Mouse (Mus musculus) neural tube, embryonic 11.5 days (tissue): ENCODE measurements around the gene Fzd9. TPM values are rescaled to one million over a fixed set of nuclear protein-coding genes. Genes with fewer than 3 reads are reported as not detected.
A peak's percentile ranks its signal among the peaks of the same experiment; 100 is the strongest.

Experiments used
- ATAC-seq: fragments of 200-750 bp; cut with Nextera tagmentation; 2 replicates; pipeline ENCODE4 v1.8.0; 2017; ENCODE audit warnings: moderate number of reproducible peaks, mild to moderate bottlenecking, moderate TSS enrichment, moderate library complexity; ENCODE audit not compliant: insufficient read depth, low FRiP score, low TSS enrichment
- DNase-seq: peaks from one replicate; pipeline ENCODE4 v3.0.0-alpha.2; 2015; ENCODE audit warnings: low spot score
- H3K27ac ChIP-seq: fragments of 300-500 bp; sonication (generic); 2 replicates; pipeline ENCODE4 v1.5.1; 2014; ENCODE audit warnings: low read depth, mild to moderate bottlenecking, low read length
- H3K27me3 ChIP-seq: fragments of 300-500 bp; sonication (generic); 2 replicates; pipeline ENCODE4 v1.6.1; 2014; ENCODE audit warnings: mild to moderate bottlenecking, low read length, mixed read lengths; ENCODE audit not compliant: control insufficient read depth, insufficient read depth
- H3K36me3 ChIP-seq: fragments of 300-500 bp; sonication (generic); 2 replicates; pipeline ENCODE4 v1.6.1; 2014; ENCODE audit warnings: mild to moderate bottlenecking, low read length, moderate library complexity, mixed read lengths; ENCODE audit not compliant: control insufficient read depth, insufficient read depth
- H3K4me1 ChIP-seq: fragments of 300-500 bp; sonication (generic); 2 replicates; pipeline ENCODE4 v1.6.1; 2014; ENCODE audit warnings: low read length, mixed read lengths; ENCODE audit not compliant: control insufficient read depth, insufficient read depth
- H3K4me2 ChIP-seq: fragments of 300-500 bp; sonication (generic); 2 replicates; pipeline ENCODE4 v1.6.1; 2014; ENCODE audit warnings: low read depth, mild to moderate bottlenecking, moderate library complexity
- H3K4me3 ChIP-seq: fragments of 300-500 bp; sonication (generic); 2 replicates; pipeline ENCODE4 v1.5.1; 2014; ENCODE audit warnings: low read depth, low read length
- H3K9ac ChIP-seq: fragments of 300-500 bp; sonication (generic); 2 replicates; pipeline ENCODE4 v1.6.1; 2014; ENCODE audit warnings: mild to moderate bottlenecking, low read length
- H3K9me3 ChIP-seq: fragments of 300-500 bp; sonication (generic); 2 replicates; pipeline ENCODE4 v1.6.1; 2016; ENCODE audit warnings: low read length; ENCODE audit not compliant: control insufficient read depth
- WGBS: fragments of 180-500 bp; shearing (Covaris S2); extraction: QIAGEN DNeasy Blood & Tissue Kit; methylation state at CpG from one replicate; pipeline ENCODE4 v1.1.7; 2014; 5-methylcytosine and 5-hydroxymethylcytosine counted together
- polyA plus RNA-seq: library from polyadenylated mRNA; unstranded; fragments of >200 nt; fragmentation: Nextera tagmentation; extraction: Ambion mirVana; gene quantifications from 2 replicates; pipeline ENCODE4 v1.2.1, GENCODE M21; 2014

The Fzd9 gene
- polyA plus RNA-seq, 1 experiment from 2014 or later = 9.5 TPM

DNA sequence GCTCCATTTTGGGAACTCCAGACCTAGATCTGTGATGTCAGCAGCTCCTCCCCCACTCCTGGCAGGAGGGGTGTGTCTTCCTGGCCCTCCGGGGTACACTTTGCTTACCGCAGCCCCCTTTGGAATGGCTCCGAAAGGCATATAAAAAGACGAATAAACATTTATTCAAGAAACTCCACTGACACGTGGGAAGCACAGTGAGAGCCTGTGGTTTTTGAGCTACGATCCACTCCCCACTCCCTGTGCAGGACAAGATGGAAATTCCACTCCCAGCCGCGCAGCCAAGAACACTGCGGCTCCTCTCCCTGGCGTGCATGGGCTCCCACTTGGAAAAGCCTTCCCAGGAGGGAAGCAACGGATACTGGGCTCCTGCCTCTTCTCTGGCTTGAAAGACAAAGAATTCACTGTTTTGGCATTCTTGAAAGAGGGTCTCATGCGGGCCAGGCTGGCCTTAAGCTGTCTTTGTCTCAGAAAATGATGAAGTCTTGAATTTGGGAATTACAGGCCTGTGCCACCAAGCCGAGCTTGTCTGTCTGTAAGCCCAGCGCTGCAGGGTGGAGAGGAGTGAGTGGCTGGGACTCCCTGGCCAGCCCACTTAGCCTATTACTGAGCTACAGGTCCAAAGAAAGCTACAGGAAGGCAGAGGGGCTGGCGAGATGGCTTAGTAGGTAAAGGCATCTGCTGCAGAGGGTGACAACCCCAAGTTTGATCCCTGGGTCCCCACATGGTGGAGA is 23.8 kb upstream of the Fzd9 start:
- 0 out of 2 replicates have a peak overlapping the region, but pooled peaks have one; percentile 15 for H3K9ac ChIP-seq
- 17% methylated on average over 15 of the region's 15 CpGs for WGBS
- no peaks in the 10 kb centered on the region for H3K9me3 ChIP-seq
- 0 out of 2 replicates have a peak overlapping the region, but pooled peaks have one; percentile 56 for H3K27ac ChIP-seq
- peak overlapping the region; percentile 10 for H3K4me2 ChIP-seq
- H3K4me1 ChIP-seq = 0 out of 2 replicates have a peak, but pooled peaks cover 2% of the 10 kb centered on the region
- H3K36me3 ChIP-seq = no peaks in the 10 kb centered on the region
- no peak overlapping the region for H3K4me3 ChIP-seq
- ATAC-seq (no peak), DNase-seq (peak; percentile 49)
- H3K27me3 ChIP-seq = no peaks in the 10 kb centered on the region

DNA sequence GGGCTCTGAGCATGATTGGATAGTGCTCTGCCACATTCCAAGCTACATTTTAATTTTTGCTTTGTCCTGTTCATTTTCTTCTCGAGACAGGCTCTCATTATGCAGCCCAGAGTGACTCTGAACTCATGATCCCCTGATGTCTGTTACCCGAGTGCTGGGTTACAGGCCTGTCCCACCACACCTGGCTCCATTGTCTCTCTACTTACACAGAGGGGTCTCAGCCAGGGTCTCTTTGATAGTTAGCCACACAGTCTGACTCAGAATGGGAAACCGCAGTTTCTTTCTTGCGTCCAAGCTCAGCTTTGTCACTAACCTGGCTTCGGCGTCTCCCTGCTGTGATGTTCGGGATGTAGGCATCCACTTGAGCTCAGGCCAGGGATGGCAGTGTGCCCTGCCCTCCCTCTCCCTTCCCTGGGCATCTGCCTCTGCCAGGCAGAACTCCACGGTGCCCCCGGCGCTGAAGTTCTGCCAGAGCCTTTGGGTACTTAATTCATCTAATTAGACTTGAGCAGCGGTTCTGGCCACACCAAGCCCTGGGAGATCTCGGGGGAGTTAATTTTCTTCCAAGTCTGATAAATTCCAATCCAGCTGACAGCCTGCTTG is 20.6 kb upstream of the Fzd9 start:
- no peak overlapping the region for H3K27ac ChIP-seq
- H3K36me3 ChIP-seq = no peaks in the 10 kb centered on the region
- H3K4me3 ChIP-seq = no peak overlapping the region
- no peaks in the 10 kb centered on the region for H3K27me3 ChIP-seq
- DNase-seq (no peak), ATAC-seq (no peak)
- H3K4me1 ChIP-seq = 0 out of 2 replicates have a peak, but pooled peaks cover 2% of the 10 kb centered on the region
- H3K4me2 ChIP-seq = no peak overlapping the region
- WGBS = 80% methylated on average over 12 of the region's 12 CpGs
- no peak overlapping the region for H3K9ac ChIP-seq
- H3K9me3 ChIP-seq = no peaks in the 10 kb centered on the region

DNA sequence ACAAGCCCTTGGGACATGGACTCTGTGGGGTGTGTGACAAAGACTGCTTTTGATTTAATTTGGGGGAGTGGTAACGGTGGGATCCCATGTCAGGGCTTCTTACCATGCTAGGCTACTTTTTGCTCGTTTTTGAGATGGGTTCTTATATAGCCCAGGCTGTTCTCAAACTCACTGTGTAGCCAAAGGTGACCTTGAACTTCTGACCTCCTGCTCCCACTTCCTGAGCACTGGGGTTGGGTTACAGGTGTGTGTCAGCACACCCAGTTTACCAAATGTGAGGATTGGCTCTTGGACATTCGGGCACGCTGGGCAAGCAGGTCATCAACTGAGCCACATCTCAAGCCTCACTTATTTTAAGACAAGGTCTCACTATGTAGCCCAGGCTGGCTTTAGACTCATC is 19.3 kb upstream of the Fzd9 start:
- no peak overlapping the region for H3K4me3 ChIP-seq
- no peak overlapping the region for H3K27ac ChIP-seq
- no peaks in the 10 kb centered on the region for H3K36me3 ChIP-seq
- 87% methylated on average over 4 of the region's 4 CpGs for WGBS
- H3K4me2 ChIP-seq = no peak overlapping the region
- no peaks in the 10 kb centered on the region for H3K9me3 ChIP-seq
- DNase-seq = no peak
- no peak for ATAC-seq
- no peak overlapping the region for H3K9ac ChIP-seq
- no peaks in the 10 kb centered on the region for H3K4me1 ChIP-seq
- no peaks in the 10 kb centered on the region for H3K27me3 ChIP-seq

DNA sequence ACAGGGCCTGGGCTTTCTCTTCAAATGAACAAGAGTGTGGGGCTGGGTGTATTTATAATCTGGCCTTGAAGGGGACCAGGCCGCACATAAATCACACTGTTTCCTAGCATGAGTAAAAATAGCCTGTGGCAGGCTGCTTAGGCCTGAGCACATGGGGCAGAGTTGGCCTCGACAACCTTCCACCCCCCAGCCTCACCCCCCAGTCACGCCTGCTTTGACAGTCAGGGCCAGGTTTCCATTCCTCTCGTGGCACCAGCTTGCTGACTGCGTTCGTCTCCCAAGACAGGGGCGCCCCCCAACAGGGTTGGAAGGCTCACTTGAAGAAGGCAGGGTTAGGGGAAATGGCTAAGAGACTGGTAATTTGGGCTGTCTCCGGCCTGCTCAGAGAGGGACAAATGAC is 18.4 kb upstream of the Fzd9 start:
- Histone ChIP-seq H3K9ac (no peak overlapping the region), H3K27ac (no peak overlapping the region), H3K9me3 (no peaks in the 10 kb centered on the region), H3K36me3 (no peaks in the 10 kb centered on the region), H3K27me3 (no peaks in the 10 kb centered on the region), H3K4me1 (peaks cover 3% of the 10 kb centered on the region), H3K4me3 (no peak overlapping the region), H3K4me2 (no peak overlapping the region)
- ATAC-seq (no peak), DNase-seq (peak; percentile 8)
- 81% methylated on average over 8 of the region's 8 CpGs for WGBS

DNA sequence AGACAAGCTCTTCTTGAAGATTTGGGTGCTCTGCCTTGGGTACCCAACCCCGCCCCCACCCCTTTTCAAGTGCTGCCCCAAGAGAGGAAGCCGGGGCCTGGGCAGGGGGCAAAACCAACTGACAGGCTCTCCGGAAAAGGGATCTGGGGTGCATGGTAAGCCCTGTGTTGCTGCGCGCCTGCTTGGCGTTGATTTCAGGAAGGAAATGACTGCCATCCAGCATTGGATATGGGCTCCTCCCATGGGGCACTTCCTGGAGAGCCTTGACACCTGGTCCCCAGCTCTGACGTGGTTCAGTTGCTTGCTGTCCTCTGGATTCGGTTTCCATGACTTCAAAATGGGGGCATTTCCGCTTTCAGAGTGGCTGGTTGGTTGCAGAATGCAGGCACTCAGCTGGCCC is 13.5 kb upstream of the Fzd9 start:
- H3K27ac ChIP-seq = 0 out of 2 replicates have a peak overlapping the region, but pooled peaks have one; percentile 44
- H3K27me3 ChIP-seq = no peaks in the 10 kb centered on the region
- no peaks in the 10 kb centered on the region for H3K9me3 ChIP-seq
- 46% methylated on average over 9 of the region's 9 CpGs for WGBS
- H3K36me3 ChIP-seq = no peaks in the 10 kb centered on the region
- DNase-seq = no peak
- no peak overlapping the region for H3K4me3 ChIP-seq
- no peak overlapping the region for H3K4me2 ChIP-seq
- no peak overlapping the region; the same call in 1 of the 2 replicates for H3K9ac ChIP-seq
- H3K4me1 ChIP-seq = peaks cover 10% of the 10 kb centered on the region
- ATAC-seq = no peak

- no peak overlapping the region for H3K4me3 ChIP-seq
- 23% methylated on average over 17 of the region's 17 CpGs for WGBS
- peak overlapping the region; percentile 44; the same call in 1 of the 2 replicates for H3K27ac ChIP-seq
- no peaks in the 10 kb centered on the region for H3K36me3 ChIP-seq
- ATAC-seq = peak; percentile 41; the same call in 1 of the 2 replicates
- H3K9ac ChIP-seq = peak overlapping the region; percentile 26
- H3K4me2 ChIP-seq = peak overlapping the region; percentile 9; the same call in 1 of the 2 replicates
- no peaks in the 10 kb centered on the region for H3K9me3 ChIP-seq
- H3K4me1 ChIP-seq = peaks cover 10% of the 10 kb centered on the region
- no peaks in the 10 kb centered on the region for H3K27me3 ChIP-seq
- peak; percentile 53 for DNase-seq
Measured at GRCm38 (mm10) chr5:135263866-135264503, 13.0 kb upstream of the Fzd9 start.

DNA sequence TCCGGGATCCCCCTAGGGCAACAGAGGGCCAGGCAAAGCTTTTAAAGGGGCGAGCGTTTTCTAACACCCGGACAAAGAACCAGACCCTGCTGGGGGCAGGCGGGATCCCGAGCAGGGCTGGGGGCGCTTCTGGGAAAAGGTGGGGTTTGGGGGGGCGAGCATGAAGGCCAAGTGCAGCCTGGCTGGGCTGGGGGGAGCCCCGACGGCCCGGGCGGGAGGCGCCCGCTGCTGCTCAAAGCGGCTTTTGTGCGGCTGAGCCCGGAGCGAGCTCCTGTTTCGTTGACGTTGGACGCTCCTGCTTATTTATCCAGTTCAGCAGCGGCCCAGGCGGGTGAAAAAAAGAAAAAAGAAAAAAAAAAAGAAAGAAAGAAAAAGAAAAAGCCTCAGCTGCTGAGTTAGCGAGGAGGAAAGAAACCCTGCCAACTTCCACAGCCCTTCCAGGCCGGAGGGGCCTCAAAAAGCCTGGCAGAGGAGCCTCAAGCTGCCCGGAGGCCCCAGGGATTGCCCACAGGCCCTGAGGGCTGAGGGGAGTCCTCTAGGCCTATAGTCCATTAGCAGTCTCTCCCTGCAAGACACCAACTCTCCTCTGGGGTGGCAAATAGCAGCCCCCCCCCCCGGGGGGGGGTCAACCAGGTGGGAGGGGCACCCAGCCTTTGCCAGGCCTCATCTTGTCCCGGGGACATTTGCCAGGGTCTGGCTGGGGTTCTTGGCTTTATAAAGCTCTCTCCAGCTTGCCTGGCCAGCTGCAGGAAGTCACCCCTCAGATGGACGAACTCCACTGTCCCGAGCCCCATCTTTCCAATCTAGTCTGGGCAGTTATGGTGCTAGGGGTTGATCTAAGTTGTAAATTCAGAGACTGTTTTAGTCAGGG is 7.5 kb upstream of the Fzd9 start:
- H3K27me3 ChIP-seq = no peaks in the 10 kb centered on the region
- DNase-seq (peak; percentile 60), ATAC-seq (no peak)
- peak overlapping the region; percentile 59 for H3K9ac ChIP-seq
- H3K4me1 ChIP-seq = peaks cover 10% of the 10 kb centered on the region
- no peaks in the 10 kb centered on the region for H3K9me3 ChIP-seq
- H3K4me2 ChIP-seq = peak overlapping the region; percentile 22; the same call in 1 of the 2 replicates
- H3K36me3 ChIP-seq = no peaks in the 10 kb centered on the region
- H3K27ac ChIP-seq = peak overlapping the region; percentile 75
- 31% methylated on average over 30 of the region's 30 CpGs for WGBS
- H3K4me3 ChIP-seq = no peak overlapping the region

DNA sequence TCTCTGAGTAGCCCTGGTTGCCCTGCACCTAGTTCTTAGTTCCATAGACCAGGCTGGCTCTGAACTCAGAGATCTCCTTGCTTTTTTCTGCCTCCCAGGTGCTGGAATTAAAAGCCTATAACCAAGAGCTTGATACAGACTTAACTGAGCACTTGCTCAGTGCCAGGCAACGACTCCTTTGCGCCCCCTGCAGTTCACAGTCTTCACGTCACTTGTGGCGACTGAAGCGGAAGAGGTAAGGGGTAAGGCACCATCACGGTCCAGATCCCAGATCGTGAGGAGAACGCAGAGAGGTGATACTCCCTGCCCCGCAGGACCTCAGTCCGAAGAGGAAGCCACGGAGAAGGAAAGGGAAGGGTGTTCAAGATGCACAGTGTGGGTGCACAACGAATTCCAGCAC is 6.5 kb upstream of the Fzd9 start:
- no peak overlapping the region for H3K4me2 ChIP-seq
- H3K27me3 ChIP-seq = no peaks in the 10 kb centered on the region
- DNase-seq (no peak), ATAC-seq (no peak)
- no peak overlapping the region for H3K27ac ChIP-seq
- no peak overlapping the region for H3K4me3 ChIP-seq
- H3K9ac ChIP-seq = no peak overlapping the region
- H3K36me3 ChIP-seq = no peaks in the 10 kb centered on the region
- WGBS = 84% methylated on average over 12 of the region's 12 CpGs
- peaks cover 13% of the 10 kb centered on the region for H3K4me1 ChIP-seq
- no peaks in the 10 kb centered on the region for H3K9me3 ChIP-seq
